Mouse (Mus musculus) intestine, postnatal 0 days (tissue): Measurements from ENCODE around the gene Pip5k1b. TPM values are rescaled to one million over a fixed set of nuclear protein-coding genes. Genes with fewer than 3 reads are reported as not detected.

Experiments
- ATAC-seq: fragments of 200-750 bp; cut with Nextera tagmentation; 2 replicates; pipeline ENCODE4 v1.8.0; 2017; ENCODE audit warnings: mild to moderate bottlenecking, moderate TSS enrichment, moderate library complexity
- H3K27ac ChIP-seq: fragments of 300-500 bp; sonication (generic); 2 replicates; pipeline ENCODE4 v1.5.1; 2014; ENCODE audit warnings: mild to moderate bottlenecking, low read depth, low read length, moderate library complexity
- H3K27me3 ChIP-seq: fragments of 300-500 bp; sonication (generic); replicated peaks from 2 replicates; pipeline ENCODE4 v1.6.1; 2014; ENCODE audit warnings: low read length, mixed read lengths; ENCODE audit not compliant: control insufficient read depth, insufficient read depth
- H3K36me3 ChIP-seq: fragments of 300-500 bp; sonication (generic); 2 replicates; pipeline ENCODE4 v1.6.1; 2014; ENCODE audit warnings: mild to moderate bottlenecking, moderate library complexity; ENCODE audit not compliant: control insufficient read depth, insufficient read depth
- H3K4me1 ChIP-seq: fragments of 300-500 bp; sonication (generic); replicated peaks from 2 replicates; pipeline ENCODE4 v1.6.1; 2014; ENCODE audit warnings: antibody characterized with exemption, low read length, mixed read lengths; ENCODE audit not compliant: control insufficient read depth, insufficient read depth
- H3K4me2 ChIP-seq: fragments of 300-500 bp; sonication (generic); replicated peaks from 2 replicates; pipeline ENCODE4 v1.6.1; 2014; ENCODE audit warnings: low read depth, mild to moderate bottlenecking, moderate library complexity
- H3K4me3 ChIP-seq: fragments of 300-500 bp; sonication (generic); 2 replicates; pipeline ENCODE4 v1.5.1; 2014; ENCODE audit warnings: low read depth, low read length
- H3K9ac ChIP-seq: fragments of 300-500 bp; sonication (generic); 2 replicates; pipeline ENCODE4 v1.6.1; 2014; ENCODE audit warnings: mild to moderate bottlenecking, low read depth, low read length
- H3K9me3 ChIP-seq: fragments of 300-500 bp; sonication (generic); 2 replicates; pipeline ENCODE4 v1.6.1; 2016; ENCODE audit warnings: mixed run types; ENCODE audit not compliant: control insufficient read depth
- CTCF ChIP-seq: sonication (generic); IDR thresholded peaks from 2 replicates; pipeline ENCODE4 v1.5.1; 2016; ENCODE audit warnings: low read depth, mild to moderate bottlenecking, control low read depth, antibody characterized with exemption, moderate library complexity
- WGBS: fragments of 180-500 bp; shearing (Covaris S2); extraction: QIAGEN DNeasy Blood & Tissue Kit; methylation state at CpG from one replicate; pipeline ENCODE4 v1.1.7; 2014; 5-methylcytosine and 5-hydroxymethylcytosine counted together
- polyA plus RNA-seq: library from polyadenylated mRNA; unstranded; fragments of >200 nt; fragmentation: Nextera tagmentation; extraction: Ambion mirVana; gene quantifications from 2 replicates; pipeline ENCODE4 v1.2.1, GENCODE M21; 2015

Pip5k1b gene
- polyA plus RNA-seq, 1 experiment from 2014 or later: 29.4 TPM

GRCm38 (mm10) chr19:24571756-24572181, 16.1 kb upstream of the Pip5k1b start:
- WGBS: 53% methylated on average over 7 of the region's 7 CpGs
- Histone ChIP-seq H3K4me1 (no peaks in the 10 kb centered on the region), H3K9ac (no peak overlapping the region), H3K27me3 (no peaks in the 10 kb centered on the region), H3K9me3 (no peaks in the 10 kb centered on the region), H3K4me2 (no peak overlapping the region), H3K27ac (no peak overlapping the region), H3K36me3 (no peaks in the 10 kb centered on the region), H3K4me3 (no peak overlapping the region)
- no peak for ATAC-seq
- TF ChIP-seq CTCF: no peak

GRCm38 (mm10) chr19:24570969-24571368, 15.3 kb upstream of the Pip5k1b start:
- Histone ChIP-seq H3K36me3 (no peaks in the 10 kb centered on the region), H3K4me1 (no peaks in the 10 kb centered on the region), H3K27me3 (no peaks in the 10 kb centered on the region), H3K9ac (no peak overlapping the region), H3K27ac (no peak overlapping the region), H3K4me2 (no peak overlapping the region), H3K9me3 (no peaks in the 10 kb centered on the region), H3K4me3 (no peak overlapping the region)
- no peak for TF ChIP-seq CTCF
- no peak for ATAC-seq
- 67% methylated on average over 8 of the region's 8 CpGs for WGBS

- WGBS: 2% methylated on average over 11 of the region's 11 CpGs
- Histone ChIP-seq H3K27me3 (0 out of 2 replicates have a peak, but pooled peaks cover 6% of the 10 kb centered on the region), H3K36me3 (no peaks in the 10 kb centered on the region), H3K9ac (no peak overlapping the region), H3K4me1 (peaks cover 5% of the 10 kb centered on the region; the same call in 1 of the 2 replicates), H3K4me3 (peak overlapping the region; percentile 80), H3K27ac (no peak overlapping the region), H3K9me3 (no peaks in the 10 kb centered on the region), H3K4me2 (peak overlapping the region; percentile 86)
- no peak for ATAC-seq
- TF ChIP-seq CTCF: peak; percentile 71
These were observed 1.8 kb upstream of the Pip5k1b start for GRCm38 (mm10) chr19:24557456-24557855.

GRCm38 (mm10) chr19:24556585-24556966, 904 bp upstream of the Pip5k1b start:
- no peak for ATAC-seq
- H3K9ac ChIP-seq: peak overlapping the region; percentile 76
- under 1% methylated on average over 12 of the region's 12 CpGs for WGBS
- no peaks in the 10 kb centered on the region for H3K9me3 ChIP-seq
- H3K4me1 ChIP-seq: peaks cover 5% of the 10 kb centered on the region; the same call in 1 of the 2 replicates
- no peaks in the 10 kb centered on the region for H3K36me3 ChIP-seq
- H3K27me3 ChIP-seq: 0 out of 2 replicates have a peak, but pooled peaks cover 6% of the 10 kb centered on the region
- peak overlapping the region; percentile 86 for H3K4me2 ChIP-seq
- peak overlapping the region; percentile 80 for H3K4me3 ChIP-seq
- 0 out of 2 replicates have a peak, but pooled peaks have one; percentile 11 for TF ChIP-seq CTCF
- peak overlapping the region; percentile 95; the same call in 1 of the 2 replicates for H3K27ac ChIP-seq

GRCm38 (mm10) chr19:24555904-24556584, 372 bp upstream of the Pip5k1b start:
- TF ChIP-seq CTCF: no peak
- Histone ChIP-seq H3K4me2 (peak overlapping the region; percentile 86), H3K4me1 (peaks cover 5% of the 10 kb centered on the region; the same call in 1 of the 2 replicates), H3K27ac (peak overlapping the region; percentile 95), H3K9ac (peak overlapping the region; percentile 76), H3K36me3 (no peaks in the 10 kb centered on the region), H3K27me3 (0 out of 2 replicates have a peak, but pooled peaks cover 6% of the 10 kb centered on the region), H3K9me3 (no peaks in the 10 kb centered on the region), H3K4me3 (peak overlapping the region; percentile 80)
- ATAC-seq: peak; percentile 82
- WGBS: under 1% methylated on average over 48 of the region's 74 CpGs

GRCm38 (mm10) chr19:24554911-24555465, 684 bp downstream of the Pip5k1b start:
- Histone ChIP-seq H3K9ac (peak overlapping the region; percentile 76), H3K36me3 (no peaks in the 10 kb centered on the region), H3K4me2 (peak overlapping the region; percentile 86), H3K4me1 (peaks cover 5% of the 10 kb centered on the region; the same call in 1 of the 2 replicates), H3K9me3 (no peaks in the 10 kb centered on the region), H3K4me3 (peak overlapping the region; percentile 80), H3K27ac (peak overlapping the region; percentile 95), H3K27me3 (0 out of 2 replicates have a peak, but pooled peaks cover 6% of the 10 kb centered on the region)
- no peak for TF ChIP-seq CTCF
- 0% methylated on average over 19 of the region's 19 CpGs for WGBS
- ATAC-seq: peak; percentile 34
